Mouse (Mus musculus): ENCODE data around the gene Fmo4. TPM values are rescaled to one million over a fixed set of nuclear protein-coding genes. Genes with fewer than 3 reads are reported as not detected.

The Fmo4 gene
- polyA plus RNA-seq, 1 experiment = 0.13 TPM

- Histone ChIP-seq H3K27ac (ENCODE audit: insufficient read depth, low read length) (no peak overlapping the region), H3K4me1 (ENCODE audit: control insufficient read depth, insufficient read depth, low read length) (no peaks in the 10 kb centered on the region), H3K4me3 (ENCODE audit: insufficient read depth, low read length) (no peak overlapping the region)
- TF ChIP-seq CTCF (IDR thresholded peaks at IDR 0.05; ENCODE audit: extremely low read depth, insufficient read depth, low read length) = no peak
- no peak for TF ChIP-seq POLR2A (IDR thresholded peaks at IDR 0.05; ENCODE audit: extremely low read depth, insufficient read depth, low read length)
These were observed 25.2 kb upstream of the Fmo4 start for GRCm38 (mm10) chr1:162838976-162839375.

- H3K4me1 ChIP-seq (ENCODE audit: control insufficient read depth, insufficient read depth, low read length) = no peaks in the 10 kb centered on the region
- no peak overlapping the region for H3K27ac ChIP-seq (ENCODE audit: insufficient read depth, low read length)
- no peak overlapping the region for H3K4me3 ChIP-seq (ENCODE audit: insufficient read depth, low read length)
- TF ChIP-seq POLR2A (IDR thresholded peaks at IDR 0.05; ENCODE audit: extremely low read depth, insufficient read depth, low read length) (no peak), CTCF (IDR thresholded peaks at IDR 0.05; ENCODE audit: extremely low read depth, insufficient read depth, low read length) (no peak)
These were observed 20.6 kb upstream of the Fmo4 start for GRCm38 (mm10) chr1:162834342-162834741.

GRCm38 (mm10) chr1:162832574-162832953 lies 18.8 kb upstream of the Fmo4 start:
- no peak overlapping the region for H3K4me3 ChIP-seq (ENCODE audit: insufficient read depth, low read length)
- no peaks in the 10 kb centered on the region for H3K4me1 ChIP-seq (ENCODE audit: control insufficient read depth, insufficient read depth, low read length)
- no peak overlapping the region for H3K27ac ChIP-seq (ENCODE audit: insufficient read depth, low read length)
- TF ChIP-seq POLR2A (IDR thresholded peaks at IDR 0.05; ENCODE audit: extremely low read depth, insufficient read depth, low read length) = no peak
- no peak for TF ChIP-seq CTCF (IDR thresholded peaks at IDR 0.05; ENCODE audit: extremely low read depth, insufficient read depth, low read length)

- H3K4me1 ChIP-seq (ENCODE audit: control insufficient read depth, insufficient read depth, low read length) = no peaks in the 10 kb centered on the region
- no peak overlapping the region for H3K4me3 ChIP-seq (ENCODE audit: insufficient read depth, low read length)
- H3K27ac ChIP-seq (ENCODE audit: insufficient read depth, low read length) = no peak overlapping the region
- TF ChIP-seq CTCF (IDR thresholded peaks at IDR 0.05; ENCODE audit: extremely low read depth, insufficient read depth, low read length) = no peak
- no peak for TF ChIP-seq POLR2A (IDR thresholded peaks at IDR 0.05; ENCODE audit: extremely low read depth, insufficient read depth, low read length)
These were observed 18.2 kb upstream of the Fmo4 start for GRCm38 (mm10) chr1:162831838-162832573.

GRCm38 (mm10) chr1:162819280-162819679 lies 5.5 kb upstream of the Fmo4 start:
- Histone ChIP-seq H3K27ac (ENCODE audit: insufficient read depth, low read length) (no peak overlapping the region), H3K4me1 (ENCODE audit: control insufficient read depth, insufficient read depth, low read length) (no peaks in the 10 kb centered on the region), H3K4me3 (ENCODE audit: insufficient read depth, low read length) (no peak overlapping the region)
- TF ChIP-seq CTCF (IDR thresholded peaks at IDR 0.05; ENCODE audit: extremely low read depth, insufficient read depth, low read length) = no peak
- no peak for TF ChIP-seq POLR2A (IDR thresholded peaks at IDR 0.05; ENCODE audit: extremely low read depth, insufficient read depth, low read length)

GRCm38 (mm10) chr1:162815381-162816127 lies 1.8 kb upstream of the Fmo4 start:
- Histone ChIP-seq H3K27ac (ENCODE audit: insufficient read depth, low read length) (no peak overlapping the region), H3K4me3 (ENCODE audit: insufficient read depth, low read length) (no peak overlapping the region), H3K4me1 (ENCODE audit: control insufficient read depth, insufficient read depth, low read length) (no peaks in the 10 kb centered on the region)
- TF ChIP-seq POLR2A (IDR thresholded peaks at IDR 0.05; ENCODE audit: extremely low read depth, insufficient read depth, low read length) (no peak), CTCF (IDR thresholded peaks at IDR 0.05; ENCODE audit: extremely low read depth, insufficient read depth, low read length) (no peak)

- Histone ChIP-seq H3K4me1 (ENCODE audit: control insufficient read depth, insufficient read depth, low read length) (no peaks in the 10 kb centered on the region), H3K27ac (ENCODE audit: insufficient read depth, low read length) (no peak overlapping the region), H3K4me3 (ENCODE audit: insufficient read depth, low read length) (no peak overlapping the region)
- no peak for TF ChIP-seq CTCF (IDR thresholded peaks at IDR 0.05; ENCODE audit: extremely low read depth, insufficient read depth, low read length)
- TF ChIP-seq POLR2A (IDR thresholded peaks at IDR 0.05; ENCODE audit: extremely low read depth, insufficient read depth, low read length) = no peak
These were observed 1.2 kb upstream of the Fmo4 start for GRCm38 (mm10) chr1:162814932-162815331.

- no peaks in the 10 kb centered on the region for H3K4me1 ChIP-seq (ENCODE audit: control insufficient read depth, insufficient read depth, low read length)
- no peak overlapping the region for H3K27ac ChIP-seq (ENCODE audit: insufficient read depth, low read length)
- H3K4me3 ChIP-seq (ENCODE audit: insufficient read depth, low read length) = no peak overlapping the region
- TF ChIP-seq POLR2A (IDR thresholded peaks at IDR 0.05; ENCODE audit: extremely low read depth, insufficient read depth, low read length) = no peak
- no peak for TF ChIP-seq CTCF (IDR thresholded peaks at IDR 0.05; ENCODE audit: extremely low read depth, insufficient read depth, low read length)
These were observed 483 bp downstream of the Fmo4 start for GRCm38 (mm10) chr1:162813143-162813835.

- Histone ChIP-seq H3K27ac (ENCODE audit: insufficient read depth, low read length) (no peak overlapping the region), H3K4me3 (ENCODE audit: insufficient read depth, low read length) (no peak overlapping the region), H3K4me1 (ENCODE audit: control insufficient read depth, insufficient read depth, low read length) (no peaks in the 10 kb centered on the region)
- TF ChIP-seq CTCF (IDR thresholded peaks at IDR 0.05; ENCODE audit: extremely low read depth, insufficient read depth, low read length) (no peak), POLR2A (IDR thresholded peaks at IDR 0.05; ENCODE audit: extremely low read depth, insufficient read depth, low read length) (no peak)
These were observed 5.2 kb downstream of the Fmo4 start for GRCm38 (mm10) chr1:162808541-162808940.

All from cortical plate, adult 2 months (tissue).